Comparison of ENCODE assay signal across 37 mouse cellular contexts in the genomic region with DNA sequence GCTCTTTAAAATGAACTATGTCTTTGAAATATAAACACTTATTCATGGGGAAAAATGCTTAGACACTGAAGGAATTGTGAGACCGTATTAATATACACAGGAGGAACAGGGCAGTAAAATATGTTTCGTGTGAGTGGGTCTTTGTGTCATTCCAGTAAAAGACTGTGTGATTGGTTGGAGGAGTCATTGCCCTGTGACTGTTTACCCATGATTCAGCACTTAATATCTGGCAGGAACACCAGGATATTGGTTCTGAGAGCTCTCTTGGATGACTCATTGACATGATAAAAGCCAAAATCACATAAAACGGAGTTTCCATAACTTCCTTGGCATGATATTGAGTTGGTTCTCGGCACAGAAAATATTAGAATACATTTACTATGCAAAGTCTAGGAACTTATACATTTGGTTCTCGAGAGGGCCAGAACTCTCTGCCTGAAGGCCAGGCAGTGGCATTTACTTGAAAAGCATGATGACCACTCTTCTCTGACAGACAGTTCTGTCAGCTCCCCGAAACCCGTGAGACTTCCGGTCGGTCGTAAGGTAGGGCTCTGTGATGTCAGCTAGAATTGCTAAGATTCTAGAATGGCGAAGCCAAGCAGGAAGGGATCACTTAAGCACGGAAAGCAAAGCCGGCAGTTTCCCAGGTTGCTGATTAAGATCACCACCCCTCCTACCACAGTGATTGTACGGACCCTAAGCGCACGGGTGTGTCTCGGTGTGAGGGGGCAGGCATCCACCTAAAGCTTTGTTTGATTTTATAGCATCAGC. TPM values are rescaled to one million over a fixed set of nuclear protein-coding genes. Genes with fewer than 3 reads are reported as not detected.
DNase-seq lines count a peak whose midpoint lies in the region; ATAC-seq and TF ChIP-seq lines count a peak whose summit lies in the region.
"Had no signal": no experiment of that assay in that cellular context is flagged by ENCODE, and none has a peak within 500 bp of the region (broad histone marks: within the 10 kb centered on the region; RNA-seq: fewer than 3 reads in every experiment).

No protein-coding gene starts in this region.

- no peaks in the 10 kb centered on the region for H3K27me3 ChIP-seq in liver, adult 2 months (ENCODE audit: control insufficient read depth, insufficient read depth, low read length)
- H3K27me3 ChIP-seq in liver, embryonic 12.5 days (replicated peaks), result no peaks in the 10 kb centered on the region
- H3K27me3 ChIP-seq in forebrain, embryonic 16.5 days (replicated peaks; ENCODE audit: control insufficient read depth, insufficient read depth, low read length), result no peaks in the 10 kb centered on the region
- H3K27me3 ChIP-seq: forebrain, embryonic 15.5 days; heart, embryonic 13.5 days had no signal

- ATAC-seq in liver, embryonic 12.5 days, result no peak
- ATAC-seq in forebrain, embryonic 16.5 days, result no peak
- ATAC-seq: activated CD4-positive, CD25-positive, alpha-beta regulatory T cell, adult 4 months; forebrain, embryonic 15.5 days; inflammation-experienced regulatory T-cells, adult 6 months; midbrain, embryonic 16.5 days had no signal

- no peak overlapping the region for H3K4me3 ChIP-seq in liver, adult 2 months (ENCODE audit: insufficient read depth, low read depth, low read length)
- H3K4me3 ChIP-seq in liver, embryonic 12.5 days, result no peak overlapping the region
- no peak overlapping the region for H3K4me3 ChIP-seq in embryonic fibroblast, embryonic 13.5 days (ENCODE audit: insufficient read depth, low read length)
- H3K4me3 ChIP-seq in forebrain, embryonic 16.5 days (replicated peaks; ENCODE audit: low read length), result no peak overlapping the region
- H3K4me3 ChIP-seq: forebrain, embryonic 10.5 days; forebrain, embryonic 15.5 days; gastrocnemius, adult 2 months; heart, adult 2 months; heart, embryonic 13.5 days had no signal

- H3K9ac ChIP-seq in liver, adult 2 months (ENCODE audit: low read depth, low read length), result no peak overlapping the region
- H3K9ac ChIP-seq in liver, embryonic 12.5 days, result no peak overlapping the region
- no peak overlapping the region for H3K9ac ChIP-seq in forebrain, embryonic 16.5 days (replicated peaks; ENCODE audit: low read depth, low read length)
- H3K9ac ChIP-seq: forebrain, embryonic 15.5 days; heart, embryonic 13.5 days; hindbrain, embryonic 14.5 days had no signal

- H3K4me2 ChIP-seq in liver, embryonic 12.5 days, result no peak overlapping the region
- no peak overlapping the region for H3K4me2 ChIP-seq in forebrain, embryonic 16.5 days (ENCODE audit: low read length)
- H3K4me2 ChIP-seq: forebrain, embryonic 15.5 days; heart, embryonic 13.5 days; hindbrain, embryonic 14.5 days; midbrain, embryonic 11.5 days had no signal

- no peaks in the 10 kb centered on the region for H3K9me3 ChIP-seq in liver, embryonic 12.5 days (replicated peaks)
- H3K9me3 ChIP-seq in forebrain, embryonic 16.5 days (ENCODE audit: control insufficient read depth, low read length), result no peaks in the 10 kb centered on the region
- H3K9me3 ChIP-seq: forebrain, embryonic 10.5 days; forebrain, embryonic 15.5 days; G1E; heart, embryonic 13.5 days had no signal

- WGBS in liver, adult 2 months, result 81% methylated on average over 17 of the region's 17 CpGs
- WGBS in liver, embryonic 12.5 days (ENCODE audit: insufficient replicate concordance), result 78% methylated on average over 17 of the region's 17 CpGs
- WGBS in forebrain, embryonic 16.5 days, result 94% methylated on average over 17 of the region's 17 CpGs

- no peak overlapping the region for H3K27ac ChIP-seq in liver, adult 2 months (replicated peaks; ENCODE audit: insufficient read depth, low read depth, low read length)
- no peak overlapping the region for H3K27ac ChIP-seq in liver, embryonic 12.5 days
- peak overlapping the region; percentile 70 for H3K27ac ChIP-seq in embryonic fibroblast, embryonic 13.5 days (ENCODE audit: insufficient read depth, low read length)
- no peak overlapping the region for H3K27ac ChIP-seq in forebrain, embryonic 16.5 days (ENCODE audit: low read length)
- H3K27ac ChIP-seq: forebrain, embryonic 10.5 days; forebrain, embryonic 15.5 days; gastrocnemius, adult 2 months; heart, adult 2 months; heart, embryonic 13.5 days; hindbrain, embryonic 14.5 days had no signal

- TF ChIP-seq POLR2A in liver, adult 2 months (IDR thresholded peaks at IDR 0.05; ENCODE audit: extremely low read depth, insufficient read depth, low read length), result no peak
- no peak for TF ChIP-seq POLR2A in embryonic fibroblast, embryonic 13.5 days (IDR thresholded peaks at IDR 0.05; ENCODE audit: low read depth, low read length)

- H3K36me3 ChIP-seq in liver, adult 2 months (ENCODE audit: control insufficient read depth, insufficient read depth, low read length), result no peaks in the 10 kb centered on the region
- H3K36me3 ChIP-seq in liver, embryonic 12.5 days, result no peaks in the 10 kb centered on the region
- H3K36me3 ChIP-seq in forebrain, embryonic 16.5 days (ENCODE audit: control insufficient read depth, insufficient read depth), result no peaks in the 10 kb centered on the region
- H3K36me3 ChIP-seq: forebrain, embryonic 10.5 days; forebrain, embryonic 15.5 days; G1E; heart, embryonic 13.5 days had no signal

- H3K4me1 ChIP-seq in liver, adult 2 months (ENCODE audit: control insufficient read depth, insufficient read depth, low read length), result no peaks in the 10 kb centered on the region; the same call in 1 of the 2 replicates
- no peaks in the 10 kb centered on the region for H3K4me1 ChIP-seq in liver, embryonic 12.5 days
- peaks cover 5% of the 10 kb centered on the region for H3K4me1 ChIP-seq in embryonic fibroblast, embryonic 13.5 days (ENCODE audit: control insufficient read depth, insufficient read depth, low read length)
- H3K4me1 ChIP-seq in forebrain, embryonic 16.5 days (replicated peaks; ENCODE audit: control insufficient read depth, insufficient read depth, low read length), result peaks cover 3% of the 10 kb centered on the region; the same call in 1 of the 2 replicates
- H3K4me1 ChIP-seq: forebrain, embryonic 15.5 days had no signal

- H3K79me2 ChIP-seq in liver, adult 2 months (ENCODE audit: control insufficient read depth, insufficient read depth, low read length), result no peaks in the 10 kb centered on the region

- peak; percentile 79 for DNase-seq in liver, adult 2 months (ENCODE audit: extremely low read depth, low read depth, low spot score)
- peak; percentile 76 for DNase-seq in 3T3-L1 (ENCODE audit: low read depth, low spot score)
- DNase-seq in 416B (ENCODE audit: low read depth), result peak; percentile 72
- no peak for DNase-seq in right cerebral cortex, postnatal 4 days
- DNase-seq: cerebellum, adult 9-10 months; cerebellum, postnatal 36 days; gastrocnemius, adult 2 months; gastrocnemius, postnatal 36 days; heart, adult 2 months; heart, postnatal 10 days; kidney, adult 11 months; kidney, postnatal 14 days; layer of hippocampus, adult 9-11 months; liver; right cerebral cortex, postnatal 25 days; spleen, adult 18-20 months had no signal

- TF ChIP-seq CTCF in liver, adult 2 months (IDR thresholded peaks at IDR 0.05; ENCODE audit: low read depth, low read length), result no peak
- TF ChIP-seq CTCF in embryonic fibroblast, embryonic 13.5 days (IDR thresholded peaks at IDR 0.05; ENCODE audit: borderline replicate concordance, insufficient read depth, low read length), result no peak

RNA-seq across cellular contexts. Expression of a gene that starts 31.1 kb away (rescaled TPM):
- total RNA-seq in liver, adult 2 months (2014; rRNA removed), result 0.09 TPM in 1 of 2 replicates, not detected in the other
- not detected in 2 replicates for polyA plus RNA-seq in liver, adult 2 months (2012; rRNA removed)
- not detected in 2 replicates for polyA plus RNA-seq in liver, embryonic 12.5 days (2016; fragmentation: Nextera tagmentation; extraction: Ambion mirVana)
- not detected in 2 replicates for polyA plus RNA-seq in embryonic fibroblast, embryonic 13.5 days (2011; ENCODE audit: insufficient read length, low read depth, missing spikeins)
- polyA plus RNA-seq in forebrain, embryonic 16.5 days (2015; fragmentation: Nextera tagmentation; extraction: Ambion mirVana), result not detected in 2 replicates
- total RNA-seq: G1E; gastrocnemius, adult 2 months; gastrocnemius, postnatal 36 days; heart, adult 2 months; heart, postnatal 10 days; hematopoietic stem cell, adult 5-6 weeks; left cerebral cortex, postnatal 10 days; megakaryocyte, adult 5-6 weeks; neutrophil, adult 5-6 weeks had no signal
- polyA plus RNA-seq: activated CD4-positive, CD25-positive, alpha-beta regulatory T cell, adult 4 months; embryonic facial prominence, embryonic 11.5 days; forebrain, embryonic 10.5 days; forebrain, embryonic 15.5 days; G1E; heart, adult 2 months; heart, embryonic 13.5 days; hindbrain, embryonic 14.5 days; inflammation-experienced regulatory T-cells, adult 6 months; kidney, embryonic 14.5 days; limb, embryonic 11.5 days; liver, embryonic 16.5 days; midbrain, embryonic 11.5 days; midbrain, embryonic 16.5 days; neural tube, embryonic 11.5 days had no signal
